8 mouse cellular contexts compared by ENCODE assay signal in genomic region chr2:148872860-148873259, GRCm38 (mm10). TPM values are rescaled to one million over a fixed set of nuclear protein-coding genes. Genes with fewer than 3 reads are reported as not detected.
DNase-seq lines count a peak whose midpoint lies in the region; ATAC-seq and TF ChIP-seq lines count a peak whose summit lies in the region.

No protein-coding gene starts in this region.

- WGBS in neural tube, embryonic 11.5 days = 91% methylated on average over 4 of the region's 4 CpGs
- WGBS in heart, embryonic 10.5 days = 77% methylated on average over 4 of the region's 4 CpGs
- 75% methylated on average over 4 of the region's 4 CpGs for WGBS in liver, postnatal 0 days (ENCODE audit: insufficient replicate concordance)

- no peak overlapping the region for H3K9ac ChIP-seq in neural tube, embryonic 11.5 days (ENCODE audit: low read length)
- no peak overlapping the region for H3K9ac ChIP-seq in liver, postnatal 0 days (replicated peaks)

- H3K9me3 ChIP-seq in neural tube, embryonic 11.5 days (ENCODE audit: control insufficient read depth, low read length) = no peaks in the 10 kb centered on the region
- no peaks in the 10 kb centered on the region for H3K9me3 ChIP-seq in heart, embryonic 10.5 days
- no peaks in the 10 kb centered on the region for H3K9me3 ChIP-seq in liver, postnatal 0 days (ENCODE audit: low read length)

- no peaks in the 10 kb centered on the region for H3K27me3 ChIP-seq in neural tube, embryonic 11.5 days (ENCODE audit: control insufficient read depth, insufficient read depth, low read length)
- H3K27me3 ChIP-seq in heart, embryonic 10.5 days (ENCODE audit: insufficient read depth, poor library complexity, severe bottlenecking) = no peaks in the 10 kb centered on the region
- no peaks in the 10 kb centered on the region for H3K27me3 ChIP-seq in liver, postnatal 0 days (ENCODE audit: insufficient read depth, low read length)

- no peak overlapping the region for H3K4me3 ChIP-seq in neural tube, embryonic 11.5 days (ENCODE audit: low read depth, low read length)
- peak overlapping the region; percentile 88 for H3K4me3 ChIP-seq in heart, embryonic 10.5 days
- 0 out of 2 replicates have a peak overlapping the region, but pooled peaks have one; percentile 87 for H3K4me3 ChIP-seq in liver, postnatal 0 days (ENCODE audit: low read depth, low read length)

- no peak for DNase-seq in neural tube, embryonic 11.5 days (ENCODE audit: low spot score)
- DNase-seq in neural tube, embryonic 10.5 days (ENCODE audit: extremely low spot score, low spot score) = no peak
- no peak for DNase-seq in heart, embryonic 10.5 days (ENCODE audit: low spot score)
- DNase-seq in liver, postnatal 0 days = no peak
- DNase-seq in spleen, postnatal 10 days (ENCODE audit: low spot score in 2 of 2) = no peak
- no peak for DNase-seq in adrenal gland, postnatal 36 days
- no peak for DNase-seq in cerebellum, postnatal 4 days (ENCODE audit: low spot score in 2 of 2)
- no peak for DNase-seq in MN1 (ENCODE audit: low spot score)

- TF ChIP-seq EP300 in liver, postnatal 0 days (IDR thresholded peaks at IDR 0.05; ENCODE audit: low read depth) = no peak

- H3K4me1 ChIP-seq in neural tube, embryonic 11.5 days (ENCODE audit: control insufficient read depth, insufficient read depth, low read length) = peaks cover 11% of the 10 kb centered on the region
- H3K4me1 ChIP-seq in heart, embryonic 10.5 days = peaks cover 47% of the 10 kb centered on the region
- H3K4me1 ChIP-seq in liver, postnatal 0 days (ENCODE audit: insufficient read depth) = peaks cover 26% of the 10 kb centered on the region

- no peaks in the 10 kb centered on the region; the same call in 1 of the 2 replicates for H3K36me3 ChIP-seq in neural tube, embryonic 11.5 days (ENCODE audit: control insufficient read depth, insufficient read depth, low read length)
- H3K36me3 ChIP-seq in heart, embryonic 10.5 days = peaks cover 27% of the 10 kb centered on the region
- H3K36me3 ChIP-seq in liver, postnatal 0 days (replicated peaks; ENCODE audit: insufficient read depth, low read length) = peaks cover 14% of the 10 kb centered on the region

- H3K4me2 ChIP-seq in neural tube, embryonic 11.5 days (ENCODE audit: low read depth) = peak overlapping the region; percentile 13; the same call in 1 of the 2 replicates
- H3K4me2 ChIP-seq in liver, postnatal 0 days (ENCODE audit: low read depth, low read length) = peak overlapping the region; percentile 82

- no peak overlapping the region for H3K27ac ChIP-seq in neural tube, embryonic 11.5 days (ENCODE audit: low read depth, low read length)
- H3K27ac ChIP-seq in heart, embryonic 10.5 days = peak overlapping the region; percentile 63
- no peak overlapping the region for H3K27ac ChIP-seq in liver, postnatal 0 days (ENCODE audit: low read depth)

- no peak for TF ChIP-seq CTCF in liver, postnatal 0 days (IDR thresholded peaks at IDR 0.05; ENCODE audit: low read depth)

- ATAC-seq in neural tube, embryonic 11.5 days (ENCODE audit: insufficient read depth, low FRiP score, low TSS enrichment) = no peak
- no peak for ATAC-seq in liver, postnatal 0 days

RNA-seq across cellular contexts. Expression of gene Cst3, which starts 2.6 kb away (rescaled TPM):
- polyA plus RNA-seq in neural tube, embryonic 11.5 days (2014; fragmentation: Nextera tagmentation; extraction: Ambion mirVana) = 309 and 318 TPM in 2 replicates
- polyA plus RNA-seq in heart, embryonic 10.5 days (2016; fragmentation: Nextera tagmentation; extraction: Ambion mirVana) = 567 and 803 TPM in 2 replicates
- 296 and 313 TPM in 2 replicates for polyA plus RNA-seq in liver, postnatal 0 days (2015; fragmentation: Nextera tagmentation; extraction: Ambion mirVana)
- total RNA-seq in adrenal gland, postnatal 36 days (2021) = 100 to 1,000 TPM; 740 to 871 TPM

RNA-seq across cellular contexts. Expression of gene 9230104L09Rik, which starts 8.0 kb away (rescaled TPM):
- not detected in 2 replicates for polyA plus RNA-seq in neural tube, embryonic 11.5 days (2014; fragmentation: Nextera tagmentation; extraction: Ambion mirVana)
- not detected in 2 replicates for polyA plus RNA-seq in heart, embryonic 10.5 days (2016; fragmentation: Nextera tagmentation; extraction: Ambion mirVana)
- polyA plus RNA-seq in liver, postnatal 0 days (2015; fragmentation: Nextera tagmentation; extraction: Ambion mirVana) = not detected in 2 replicates
- 1 to 10 TPM in 1 of 2 experiments, not detected in 1; 1.7 TPM for total RNA-seq in adrenal gland, postnatal 36 days (2021)

RNA-seq across cellular contexts. Expression of gene Cst9, which starts 37.9 kb away (rescaled TPM):
- not detected in 2 replicates for polyA plus RNA-seq in neural tube, embryonic 11.5 days (2014; fragmentation: Nextera tagmentation; extraction: Ambion mirVana)
- polyA plus RNA-seq in heart, embryonic 10.5 days (2016; fragmentation: Nextera tagmentation; extraction: Ambion mirVana) = 0.74 and 0.80 TPM in 2 replicates
- polyA plus RNA-seq in liver, postnatal 0 days (2015; fragmentation: Nextera tagmentation; extraction: Ambion mirVana) = 0.82 and 1.1 TPM in 2 replicates
- total RNA-seq in adrenal gland, postnatal 36 days (2021) = not detected

RNA-seq across cellular contexts. Expression of gene Cst13, which starts 53.0 kb away (rescaled TPM):
- polyA plus RNA-seq in neural tube, embryonic 11.5 days (2014; fragmentation: Nextera tagmentation; extraction: Ambion mirVana) = not detected in 2 replicates
- polyA plus RNA-seq in heart, embryonic 10.5 days (2016; fragmentation: Nextera tagmentation; extraction: Ambion mirVana) = not detected in 2 replicates
- polyA plus RNA-seq in liver, postnatal 0 days (2015; fragmentation: Nextera tagmentation; extraction: Ambion mirVana) = not detected in 2 replicates
- not detected for total RNA-seq in adrenal gland, postnatal 36 days (2021)
